Mouse (Mus musculus): ENCODE measurements around the gene Slc25a43.

Gene Slc25a43

GRCm38 (mm10) chrX:36743503-36744101, at the start of gene Slc25a43:
Gene Slc25a43 (plus strand): TSS chrX:36743659.
- peak; percentile 7 to 27 for DNase-seq

DNA sequence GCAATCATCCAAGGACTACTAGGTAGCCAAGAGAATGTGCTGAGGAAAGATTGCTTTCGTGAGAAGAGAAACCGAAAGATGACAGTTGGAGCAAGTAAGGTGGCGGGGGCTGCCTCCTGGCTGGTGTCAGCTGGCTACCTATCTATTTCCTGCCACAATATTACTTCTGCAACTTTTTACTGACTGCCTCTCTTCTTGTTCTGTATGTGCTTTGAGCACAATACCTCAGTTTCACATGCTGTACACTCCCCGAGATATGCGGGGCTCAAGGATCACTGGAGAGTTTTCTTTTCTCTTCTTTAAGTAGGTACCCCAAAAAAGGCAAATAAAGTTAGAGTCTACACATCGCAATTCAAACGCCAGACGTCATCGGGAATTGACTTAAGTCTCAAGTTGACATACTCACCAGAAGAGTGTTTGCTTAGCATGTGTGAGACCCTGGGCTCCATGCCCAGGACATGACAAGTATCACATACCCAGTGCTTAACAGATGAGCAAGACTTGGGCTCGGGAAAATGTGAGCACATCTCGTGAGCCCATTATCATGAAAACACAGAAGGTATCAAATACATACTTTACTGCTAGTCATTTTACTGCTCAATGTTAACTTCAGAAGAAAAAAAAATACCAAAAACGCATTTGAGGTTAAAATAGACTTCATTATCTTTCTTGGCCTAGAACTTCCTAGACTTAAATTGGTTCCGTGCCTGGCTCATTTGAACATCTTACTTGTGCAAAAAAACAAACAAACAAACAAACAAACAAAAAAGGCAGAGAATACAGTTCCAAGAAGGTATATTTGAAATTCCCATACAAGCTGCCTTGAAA, 3.1 kb upstream of the Slc25a43 start:
- no peak for DNase-seq

DNA sequence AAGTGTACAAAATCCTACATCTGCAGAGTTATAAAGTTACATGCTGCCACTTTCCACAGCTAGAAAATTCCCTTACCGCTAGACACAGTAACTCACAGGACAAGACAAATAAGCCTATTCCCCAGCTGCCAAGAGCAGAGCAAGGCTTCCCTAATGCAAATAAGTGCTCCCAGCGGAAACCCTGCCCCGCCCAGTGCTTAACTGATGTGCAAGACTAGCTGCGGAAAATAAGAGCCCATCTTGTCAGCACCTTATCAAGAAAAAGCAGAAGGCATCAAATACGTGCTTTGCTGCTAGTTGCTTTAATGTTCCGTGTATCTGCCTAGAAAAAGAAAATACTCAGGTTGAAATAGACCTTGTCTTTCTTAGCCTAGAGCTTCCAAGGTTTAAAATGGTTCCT, 2.2 kb upstream of the Slc25a43 start:
- no peak for DNase-seq

- DNase-seq, result no peak
These were observed 715 bp upstream of the Slc25a43 start for GRCm38 (mm10) chrX:36742744-36743143.

DNA sequence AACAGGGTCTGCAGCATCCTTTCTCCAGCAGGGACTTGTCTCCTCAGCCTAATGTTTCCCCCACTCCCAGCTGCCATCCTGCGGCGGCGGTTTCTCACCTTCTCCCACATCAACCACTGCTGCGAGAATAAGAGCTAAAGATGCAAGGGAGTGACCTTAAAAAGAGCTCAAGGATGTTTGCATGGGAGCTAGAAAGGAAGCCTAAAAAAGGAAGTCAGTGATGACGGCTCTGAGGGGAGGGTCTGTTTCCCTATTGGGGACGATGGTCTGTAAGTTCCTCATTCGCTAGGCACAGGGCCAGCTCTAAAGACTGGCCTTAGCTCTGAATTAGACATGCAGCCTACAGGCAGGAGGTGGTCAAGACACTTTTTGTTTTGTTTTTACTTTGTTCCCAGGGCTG, 1.3 kb downstream of the Slc25a43 start:
- peak; percentile 15 to 29 for DNase-seq

DNA sequence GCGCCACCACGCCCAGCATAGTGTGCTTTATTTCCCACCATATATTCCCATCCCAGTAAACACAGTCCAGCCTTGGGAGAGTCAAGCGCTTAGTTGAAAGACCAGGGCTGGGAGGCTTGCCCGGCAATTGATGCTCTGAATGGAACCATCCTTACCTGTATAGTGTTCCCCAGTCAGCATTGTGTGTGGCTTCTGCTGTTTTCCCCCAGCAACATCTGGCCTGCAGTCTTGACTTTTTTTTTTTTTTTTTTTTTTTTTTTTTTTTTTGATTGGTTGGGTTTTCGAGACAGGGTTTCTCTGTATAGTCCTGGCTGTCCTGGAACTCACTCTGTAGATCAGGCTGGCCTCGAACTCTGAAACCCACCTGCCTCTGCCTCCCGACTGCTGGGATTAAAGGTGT, 1.9 kb downstream of the Slc25a43 start:
- DNase-seq, result no peak

GRCm38 (mm10) chrX:36746789-36747188, 3.3 kb downstream of the Slc25a43 start:
- DNase-seq, result no peak

DNA sequence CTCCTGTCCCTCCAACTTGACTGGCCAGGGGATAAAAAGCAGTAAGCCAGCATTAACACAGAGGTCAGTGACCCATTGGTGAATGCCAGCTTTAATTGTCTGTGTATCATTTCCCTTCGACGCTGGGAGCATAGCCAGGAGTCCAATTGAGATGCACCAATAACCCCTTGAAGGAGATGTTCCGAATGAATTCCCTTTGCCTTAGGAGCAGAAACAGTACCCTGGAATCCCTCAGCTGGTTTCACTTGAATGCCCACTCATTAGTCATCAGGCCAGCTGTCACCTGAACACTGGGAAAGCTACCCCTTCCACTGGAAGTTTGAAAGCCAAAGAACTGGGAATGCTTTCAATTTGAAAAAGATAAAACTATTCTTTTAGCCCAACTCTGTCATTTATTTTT, 5.1 kb downstream of the Slc25a43 start:
- no peak for DNase-seq

GRCm38 (mm10) chrX:36749281-36749785, 5.9 kb downstream of the Slc25a43 start:
- DNase-seq, result no peak

GRCm38 (mm10) chrX:36750591-36750990, 7.1 kb downstream of the Slc25a43 start:
- DNase-seq, result no peak

DNA sequence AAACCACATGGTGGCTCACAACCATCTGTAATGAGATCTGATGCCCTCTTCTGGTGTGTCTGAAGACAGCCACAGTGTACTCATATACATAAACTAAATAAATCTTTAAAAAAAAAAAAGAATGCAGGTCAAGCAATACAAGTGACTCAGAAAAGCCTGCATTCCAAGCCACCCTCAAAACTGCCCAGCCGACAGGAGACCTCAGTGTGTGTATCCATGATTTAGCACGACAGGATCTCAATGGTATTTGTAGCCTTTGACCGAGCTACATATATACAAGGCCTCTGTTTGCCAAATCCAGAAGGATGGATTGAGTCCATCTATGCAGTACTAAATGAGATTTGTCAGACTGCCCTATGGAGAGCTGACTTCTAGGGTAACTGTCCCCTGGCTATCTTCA, 9.1 kb downstream of the Slc25a43 start:
- no peak for DNase-seq

DNA sequence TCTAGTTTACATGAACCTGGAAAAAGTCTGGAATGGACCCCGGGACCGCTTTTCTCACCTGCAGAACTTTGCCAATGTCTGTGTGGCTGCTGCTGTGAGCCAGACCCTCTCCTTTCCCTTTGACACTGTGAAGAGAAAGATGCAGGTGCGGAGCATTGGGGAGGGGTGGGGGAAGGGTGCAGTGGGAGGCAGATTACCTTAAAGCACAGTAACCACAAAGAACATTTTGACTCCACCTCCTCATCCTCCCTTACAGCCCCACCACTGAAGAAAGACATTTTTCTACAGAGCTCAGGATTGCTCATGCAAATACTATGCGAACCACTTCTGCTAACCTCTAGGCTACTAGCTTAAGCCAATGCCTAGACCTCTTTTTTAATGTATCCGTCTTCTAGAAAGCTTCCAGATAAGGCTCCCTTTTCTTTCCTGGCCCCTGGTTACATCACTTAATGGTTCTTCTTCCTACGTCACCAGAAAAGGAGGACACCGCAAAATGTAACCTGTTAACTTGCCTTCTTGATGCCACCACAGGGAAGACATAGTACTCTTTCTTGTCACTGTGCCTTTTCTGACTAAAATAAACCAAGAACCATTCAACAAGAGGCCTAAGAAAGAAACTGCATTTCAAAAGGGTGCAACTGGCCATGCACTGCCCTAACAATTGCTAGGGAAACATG, 14.5 kb downstream of the Slc25a43 start:
- DNase-seq, result peak; percentile 63 to 78

GRCm38 (mm10) chrX:36758566-36758965, 15.1 kb downstream of the Slc25a43 start:
- DNase-seq, result no peak

- DNase-seq, result peak in 1 of 2 experiments; percentile 17
These were observed 17.6 kb downstream of the Slc25a43 start for GRCm38 (mm10) chrX:36760946-36761635.

GRCm38 (mm10) chrX:36762289-36762688, 18.8 kb downstream of the Slc25a43 start:
- no peak for DNase-seq

GRCm38 (mm10) chrX:36762894-36763293, 19.4 kb downstream of the Slc25a43 start:
- DNase-seq, result no peak

GRCm38 (mm10) chrX:36763298-36763933, 20.0 kb downstream of the Slc25a43 start:
- DNase-seq, result no peak

GRCm38 (mm10) chrX:36763934-36764317, 20.5 kb downstream of the Slc25a43 start:
- DNase-seq, result no peak

GRCm38 (mm10) chrX:36767386-36767785, 23.9 kb downstream of the Slc25a43 start:
- no peak for DNase-seq

- no peak for DNase-seq
These were observed 29.1 kb downstream of the Slc25a43 start for GRCm38 (mm10) chrX:36772591-36772990.

GRCm38 (mm10) chrX:36775520-36775919, 32.1 kb downstream of the Slc25a43 start:
- no peak for DNase-seq

GRCm38 (mm10) chrX:36777694-36778093, 34.2 kb downstream of the Slc25a43 start:
- DNase-seq, result no peak
